Mouse (Mus musculus) layer of hippocampus, adult 2 months (tissue): ENCODE measurements around the gene Olfr934. TPM values are rescaled to one million over a fixed set of nuclear protein-coding genes. Genes with fewer than 3 reads are reported as not detected.

Source experiments
- DNase-seq, 2 experiments: peaks; one replicate each; pipeline ENCODE4 v3.0.0; 2022; ENCODE audit warnings: low spot score in 2 of 2
- H3K27ac ChIP-seq: fragments of 200-600 bp; 2 replicates; pipeline ENCODE4 v1.8.1; 2022
- H3K4me3 ChIP-seq: fragments of 200-600 bp; 2 replicates; pipeline ENCODE4 v1.8.1; 2022; ENCODE audit warnings: mild to moderate bottlenecking
- CTCF ChIP-seq: fragments of 200-600 bp; conservative IDR thresholded peaks from 2 replicates; pipeline ENCODE4 v1.8.1; 2022; ENCODE audit warnings: antibody characterized with exemption, mild to moderate bottlenecking, moderate library complexity
- long read RNA-seq, 2 experiments: library from polyadenylated mRNA; stranded (forward); transcript quantifications; one replicate each; pipeline ENCODE4 v2.0.0; 2021; ENCODE audit warnings: borderline mapping rate in 2 of 2
- total RNA-seq, 2 experiments: library from RNA; stranded (reverse); gene quantifications; 2 replicates each; pipeline ENCODE4 v1.2.3; 2021

The Olfr934 gene
- not detected for total RNA-seq
- long read RNA-seq, experiment 1: 0 reads
- long read RNA-seq, experiment 2: 0 reads

- H3K27ac ChIP-seq: no peak within 1 kb of the TSS
- no peak within 1 kb of the TSS for H3K4me3 ChIP-seq
- TF ChIP-seq CTCF: no peak
- no peak for DNase-seq
Measured at GRCm38 (mm10) chr9:38988215-38988614, at the start of gene Olfr934. Gene Olfr934, minus strand, starts transcription at chr9:38988315.

- Histone ChIP-seq H3K27ac (no peak within 1 kb of the TSS), H3K4me3 (no peak within 1 kb of the TSS)
- TF ChIP-seq CTCF: no peak
- no peak for DNase-seq
Measured at GRCm38 (mm10) chr9:39023277-39023676, 35.2 kb upstream of the Olfr934 start, which contains the start of gene Olfr146. Gene Olfr146, minus strand, starts transcription at chr9:39023377.

- DNase-seq: no peak
- Histone ChIP-seq H3K27ac (no peak within 1 kb of the TSS), H3K4me3 (no peak within 1 kb of the TSS)
- TF ChIP-seq CTCF: no peak
Measured at GRCm38 (mm10) chr9:38999583-38999982, 11.5 kb upstream of the Olfr934 start, which contains the start of gene Olfr935. Gene Olfr935, minus strand, starts transcription at chr9:38999683.

- DNase-seq: no peak
- TF ChIP-seq CTCF: no peak
- no peak within 1 kb of the TSS for H3K27ac ChIP-seq
Measured at GRCm38 (mm10) chr9:38972013-38972412, 16.1 kb downstream of the Olfr934 start, which contains the start of gene Olfr933. Gene Olfr933, plus strand, starts transcription at chr9:38972313.

GRCm38 (mm10) chr9:38954124-38954416, 34.0 kb downstream of the Olfr934 start:
- DNase-seq: no peak
- Histone ChIP-seq H3K4me3 (no peak overlapping the region), H3K27ac (peak overlapping the region; percentile 51; the same call in 1 of the 2 replicates)
- peak; percentile 64 for TF ChIP-seq CTCF

More at GRCm38 (mm10) chr9:38972013-38972412, 16.1 kb downstream of the Olfr934 start, which contains the start of gene Olfr933:
- H3K4me3 ChIP-seq: no peak within 1 kb of the TSS

GRCm38 (mm10) chr9:38953401-38954123, 34.6 kb downstream of the Olfr934 start:
- peak overlapping the region; percentile 51 for H3K27ac ChIP-seq
- no peak for TF ChIP-seq CTCF
- DNase-seq: peak; percentile 17 to 54
- H3K4me3 ChIP-seq: no peak overlapping the region

Other genes with a start within 250 kb of the Olfr934 start
- under 1 TPM; 0.05 to 0.10 TPM for gene Olfr920, start 236.0 kb downstream of the Olfr934 start, total RNA-seq
- gene Olfr921, start 215.2 kb downstream of the Olfr934 start, total RNA-seq: not detected
- not detected for gene Olfr922, start 173.7 kb downstream of the Olfr934 start, total RNA-seq
- not detected for gene Olfr923, start 161.8 kb downstream of the Olfr934 start, total RNA-seq
- not detected for gene Olfr924, start 143.9 kb downstream of the Olfr934 start, total RNA-seq
- not detected for gene Olfr26, start 133.3 kb downstream of the Olfr934 start, total RNA-seq
- gene Olfr926, start 111.2 kb downstream of the Olfr934 start, total RNA-seq: not detected
- not detected for gene Olfr930, start 58.5 kb downstream of the Olfr934 start, total RNA-seq
- not detected for gene Olfr933, start 16.0 kb downstream of the Olfr934 start, total RNA-seq
- not detected for gene Olfr935, start 11.4 kb upstream of the Olfr934 start, total RNA-seq
- gene Olfr146, start 35.1 kb upstream of the Olfr934 start, total RNA-seq: not detected
- gene Olfr937, start 76.6 kb upstream of the Olfr934 start, total RNA-seq: not detected
- not detected for gene Olfr938, start 90.6 kb upstream of the Olfr934 start, total RNA-seq
- not detected for gene Olfr27, start 139.8 kb upstream of the Olfr934 start, total RNA-seq
- gene Olfr943, start 178.0 kb upstream of the Olfr934 start, total RNA-seq: not detected
- gene Olfr944, start 213.6 kb upstream of the Olfr934 start, total RNA-seq: not detected